Mouse (Mus musculus): Measurements from ENCODE around the gene Themis2.

GRCm38 (mm10) chr4:132803212-132803611 is 7.0 kb upstream of the Themis2 start:
- no peak for TF ChIP-seq GATA1 (IDR thresholded peaks at IDR 0.05; ENCODE audit: low read length)
- TF ChIP-seq TAL1 (IDR thresholded peaks at IDR 0.05; ENCODE audit: low read length): no peak

Data from erythroblast, embryonic 14.5 days (primary cell).